ENCODE assay signal across 8 mouse cellular contexts in genomic region chr13:23761871-23762821, GRCm38 (mm10). TPM values are rescaled to one million over a fixed set of nuclear protein-coding genes. Genes with fewer than 3 reads are reported as not detected.
DNase-seq lines count a peak whose midpoint lies in the region; ATAC-seq and TF ChIP-seq lines count a peak whose summit lies in the region.
"Not testable (repeated sequence)": the region's sequence is repeated elsewhere in the genome, so short reads cannot be mapped to it uniquely, and the experiment has no call there.

Hist1h3a (minus strand) TSS chr13:23762386.

- ATAC-seq in erythroblast, adult 5-6 weeks (replicated peaks; ENCODE audit: low FRiP score, poor library complexity, severe bottlenecking) = peak; percentile 61
- ATAC-seq in heart, embryonic 13.5 days (ENCODE audit: extremely low read depth, insufficient number of reproducible peaks, low FRiP score, low TSS enrichment) = peak; percentile 37; the same call in 1 of the 2 replicates
- ATAC-seq in kidney, embryonic 16.5 days (ENCODE audit: low FRiP score, low TSS enrichment) = peak; percentile 64

- TF ChIP-seq POLR2A in bone marrow macrophage, adult 2 months (IDR thresholded peaks at IDR 0.05; ENCODE audit: borderline replicate concordance, low read depth, low read length) = not testable (repeated sequence)
- 0 out of 2 replicates have a peak, but pooled peaks have one; percentile 73 for TF ChIP-seq POLR2A in liver, adult 2 months (IDR thresholded peaks at IDR 0.05; ENCODE audit: extremely low read depth, insufficient read depth, low read length)

- WGBS in heart, embryonic 13.5 days = 1% methylated on average over 33 of the region's 52 CpGs
- WGBS in kidney, embryonic 16.5 days = under 1% methylated on average over 28 of the region's 52 CpGs
- under 1% methylated on average over 45 of the region's 52 CpGs for WGBS in liver, adult 2 months

- peak within 1 kb of the TSS; percentile 88 for H3K9ac ChIP-seq in heart, embryonic 13.5 days
- H3K9ac ChIP-seq in kidney, embryonic 16.5 days (replicated peaks; ENCODE audit: low read length) = peak within 1 kb of the TSS; percentile 68
- H3K9ac ChIP-seq in liver, adult 2 months (ENCODE audit: low read depth, low read length) = peak within 1 kb of the TSS; percentile 72

- H3K9me3 ChIP-seq in heart, embryonic 13.5 days; kidney, embryonic 16.5 days (ENCODE audit: low read length): not testable (repeated sequence)

- not testable (repeated sequence) for H3K79me2 ChIP-seq in liver, adult 2 months (ENCODE audit: control insufficient read depth, insufficient read depth, low read length)

- peaks cover 22% of the 10 kb centered on the region for H3K4me1 ChIP-seq in bone marrow macrophage, adult 2 months (ENCODE audit: control insufficient read depth, insufficient read depth, low read length)
- H3K4me1 ChIP-seq in heart, embryonic 13.5 days = peaks cover 37% of the 10 kb centered on the region
- H3K4me1 ChIP-seq in kidney, embryonic 16.5 days (ENCODE audit: insufficient read depth, low read length) = peaks cover 31% of the 10 kb centered on the region
- peaks cover 17% of the 10 kb centered on the region; the same call in 1 of the 2 replicates for H3K4me1 ChIP-seq in liver, adult 2 months (ENCODE audit: control insufficient read depth, insufficient read depth, low read length)

- DNase-seq in B cell, adult 2 months = peak; percentile 76
- DNase-seq in liver, adult 2 months (ENCODE audit: extremely low read depth, low read depth, low spot score) = peak; percentile 96
- peak; percentile 57 to 59 for DNase-seq in monocyte, adult 2 months (ENCODE audit: low read depth in 1 of 2, low spot score in 2 of 2)
- peak; percentile 83 to 91 for DNase-seq in spleen, postnatal 4 days (ENCODE audit: low spot score in 2 of 2)

- not testable (repeated sequence) for H3K36me3 ChIP-seq in heart, embryonic 13.5 days; kidney, embryonic 16.5 days (ENCODE audit: insufficient read depth, low read length); liver, adult 2 months (ENCODE audit: control insufficient read depth, insufficient read depth, low read length)

- not testable (repeated sequence) for TF ChIP-seq CTCF in bone marrow macrophage, adult 2 months (IDR thresholded peaks at IDR 0.05; ENCODE audit: low read depth, low read length); liver, adult 2 months (IDR thresholded peaks at IDR 0.05; ENCODE audit: low read depth, low read length)

- not testable (repeated sequence) for H3K27me3 ChIP-seq in heart, embryonic 13.5 days (replicated peaks); kidney, embryonic 16.5 days (ENCODE audit: insufficient read depth, low read length); liver, adult 2 months (ENCODE audit: control insufficient read depth, insufficient read depth, low read length)

- peak within 1 kb of the TSS; percentile 79 for H3K4me2 ChIP-seq in heart, embryonic 13.5 days
- peak within 1 kb of the TSS; percentile 90 for H3K4me2 ChIP-seq in kidney, embryonic 16.5 days (replicated peaks; ENCODE audit: low read depth, low read length)

- peak within 1 kb of the TSS; percentile 59 for H3K4me3 ChIP-seq in bone marrow macrophage, adult 2 months (ENCODE audit: insufficient read depth, low read length)
- peak within 1 kb of the TSS; percentile 67 for H3K4me3 ChIP-seq in heart, embryonic 13.5 days
- peak within 1 kb of the TSS; percentile 70 for H3K4me3 ChIP-seq in kidney, embryonic 16.5 days (ENCODE audit: low read length)
- H3K4me3 ChIP-seq in liver, adult 2 months (ENCODE audit: insufficient read depth, low read depth, low read length) = peak within 1 kb of the TSS; percentile 66

- peak within 1 kb of the TSS; percentile 72 for H3K27ac ChIP-seq in bone marrow macrophage, adult 2 months (ENCODE audit: insufficient read depth, low read depth, low read length)
- H3K27ac ChIP-seq in heart, embryonic 13.5 days (replicated peaks) = peak within 1 kb of the TSS; percentile 96
- H3K27ac ChIP-seq in kidney, embryonic 16.5 days (ENCODE audit: low read length) = peak within 1 kb of the TSS; percentile 99
- peak within 1 kb of the TSS; percentile 65 for H3K27ac ChIP-seq in liver, adult 2 months (replicated peaks; ENCODE audit: insufficient read depth, low read depth, low read length)

RNA-seq across cellular contexts. Expression of gene Hist1h3a, which starts in this region (rescaled TPM):
- polyA plus RNA-seq in bone marrow macrophage, adult 2 months (2012; ENCODE audit: insufficient read depth, insufficient read length, missing spikeins) = not detected in 2 replicates
- 26.3 and 29.6 TPM in 2 replicates for total RNA-seq in erythroblast, adult 5-6 weeks (2015; ENCODE audit: low replicate concordance)
- 171 and 175 TPM in 2 replicates for total RNA-seq in erythroblast, adult 5-6 weeks (2017; ENCODE audit: low replicate concordance)
- 1.9 and 3.5 TPM in 2 replicates for polyA plus RNA-seq in heart, embryonic 13.5 days (2015; fragmentation: Nextera tagmentation; extraction: Ambion mirVana)
- polyA plus RNA-seq in kidney, embryonic 16.5 days (2015; fragmentation: Nextera tagmentation; extraction: Ambion mirVana) = 6.1 and 7.8 TPM in 2 replicates
- total RNA-seq in liver, adult 2 months (2014; rRNA removed) = 18.3 and 43.5 TPM in 2 replicates
- 2.0 TPM in 2 replicates for polyA plus RNA-seq in liver, adult 2 months (2012; rRNA removed)

Comparison
In these comparisons a context has a peak if more than half of its experiments do, and no peak if none do; other contexts are left out.
1. Peak in every context shown above with its lines: DNase-seq, ATAC-seq, H3K4me3 ChIP-seq and H3K27ac ChIP-seq.